Mouse (Mus musculus) heart, adult 10 weeks (tissue): Measurements from ENCODE around the gene Uckl1. TPM values are rescaled to one million over a fixed set of nuclear protein-coding genes. Genes with fewer than 3 reads are reported as not detected.

Source experiments
- polyA plus RNA-seq: library from polyadenylated mRNA; stranded (reverse); fragments of 350-450 nt; fragmentation: Illumina TruSeq; extraction: RNeasy Lipid Tissue Mini Kit (QIAGEN cat#74804); gene quantifications from one replicate; pipeline ENCODE4 v1.2.3, GENCODE M21; 2014; ENCODE audit warnings: low read depth, low replicate concordance

The Uckl1 gene
- polyA plus RNA-seq: 56.3 TPM

DNA sequence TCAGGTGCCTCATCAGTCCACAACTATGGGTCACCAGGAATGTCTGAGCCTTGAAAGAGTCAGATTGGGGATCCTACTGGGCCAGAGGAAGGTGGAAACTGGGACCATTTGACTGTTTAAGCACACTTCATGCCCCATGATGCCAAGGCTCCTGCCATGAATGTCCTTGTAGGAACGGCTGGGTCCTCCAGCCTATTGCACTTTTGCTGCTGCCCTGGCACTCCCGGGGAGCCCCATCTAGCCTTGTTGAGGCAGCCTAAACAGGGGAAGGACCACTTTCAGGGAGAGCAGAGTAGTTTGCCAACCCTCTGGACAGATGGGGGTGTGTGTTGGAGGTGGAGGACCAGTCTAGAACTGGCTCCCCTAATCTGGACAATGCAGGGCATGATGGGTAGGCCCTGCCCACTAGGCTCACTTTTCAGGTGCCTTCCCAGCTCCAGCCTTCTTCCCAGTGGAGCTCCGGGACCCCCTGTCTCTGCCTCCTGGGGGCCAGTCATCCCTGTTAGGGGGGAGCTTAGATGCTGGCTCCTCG is at the start of gene Uckl1:
Uckl1 (minus strand) TSS at position 482 of the 532 bp plus-strand sequence.

DNA sequence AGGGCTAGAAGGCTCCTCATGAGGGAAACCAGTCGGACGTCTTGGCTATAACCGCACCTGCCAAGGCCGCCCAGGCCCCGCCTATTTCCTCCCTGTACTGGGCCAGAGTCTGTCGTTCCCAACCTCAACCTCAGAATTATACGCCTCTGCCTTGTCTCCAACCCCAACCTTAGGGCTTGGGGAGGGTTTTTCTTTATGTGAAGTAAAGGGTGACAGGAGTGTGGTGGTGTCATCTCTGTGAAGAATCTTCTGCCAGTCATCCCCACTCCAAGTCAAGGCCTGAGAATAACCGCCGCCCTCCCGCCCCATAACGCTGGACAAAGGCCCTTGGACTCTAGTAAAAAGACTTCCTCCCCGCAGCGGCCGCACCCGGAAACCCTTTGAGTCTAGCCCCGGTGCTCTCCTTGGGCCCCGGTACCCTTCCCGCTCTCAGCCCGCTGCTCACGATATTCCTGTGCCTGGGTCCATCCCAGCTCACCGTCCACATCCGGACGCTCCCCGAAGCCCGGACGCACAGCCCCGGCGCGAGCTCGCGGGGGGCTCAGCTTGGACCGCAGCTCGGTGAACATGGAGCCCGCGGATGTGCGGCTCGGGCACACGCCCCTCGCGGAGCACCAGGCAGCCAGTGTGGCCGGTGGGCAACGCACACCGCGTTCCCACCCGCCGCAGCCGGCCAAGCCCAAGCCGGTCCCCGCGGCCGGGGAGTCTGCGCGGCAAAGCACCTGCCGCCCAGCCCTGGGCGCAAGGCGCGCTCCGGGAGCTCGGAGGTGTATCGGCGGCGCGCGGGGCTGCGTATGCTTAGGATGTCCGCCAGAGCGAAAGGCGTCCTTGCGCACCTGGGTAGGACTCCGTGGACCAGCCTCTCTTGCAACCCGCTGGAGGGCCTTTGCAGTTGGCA is 14.0 kb upstream of the Uckl1 start, which contains the start of gene Samd10:
Samd10 (minus strand) TSS at position 759 of the 898 bp plus-strand sequence.

DNA sequence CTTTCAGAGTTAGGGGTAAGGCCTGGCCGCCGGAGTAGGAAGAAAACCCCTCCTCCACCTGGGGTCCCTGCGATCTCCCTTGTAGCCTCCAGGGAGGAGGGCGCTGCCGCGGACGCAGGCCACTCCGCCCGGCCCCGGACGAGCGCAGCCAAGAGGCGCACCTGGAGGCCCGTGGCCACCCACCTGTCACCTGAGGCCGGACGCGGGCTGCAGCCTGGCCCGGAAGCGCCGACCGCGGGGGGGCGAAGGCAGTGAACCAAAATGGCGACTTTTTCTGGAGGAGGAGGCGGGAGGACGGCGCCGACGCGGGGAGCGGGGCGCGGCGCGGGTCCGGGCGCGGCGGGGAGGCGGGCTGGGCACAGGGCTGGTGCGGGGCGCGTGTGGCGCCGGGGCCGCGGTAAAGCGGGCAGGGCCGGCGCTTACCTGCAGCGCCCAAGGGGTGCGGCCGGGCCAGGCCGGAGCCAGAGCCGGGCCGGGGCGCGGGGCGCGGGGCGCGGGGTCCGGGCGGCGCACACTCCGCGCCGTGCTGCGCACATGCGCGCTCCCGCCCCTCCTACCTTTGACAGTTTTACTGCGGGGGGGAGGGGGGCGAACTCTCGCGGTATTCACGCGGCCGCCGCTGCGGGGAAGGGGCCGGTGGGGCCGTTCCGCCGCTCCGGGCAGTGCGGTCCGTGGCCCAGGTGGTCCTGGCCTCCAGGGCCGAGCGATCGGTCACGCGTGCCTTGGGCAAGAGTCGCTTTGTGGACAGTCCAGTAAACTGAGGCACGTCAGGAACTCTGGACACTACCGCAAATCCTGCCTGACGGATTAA is 7.7 kb upstream of the Uckl1 start, which contains the start of gene Zfp512b:
Zfp512b (minus strand) TSS at position 573 of the 811 bp plus-strand sequence.

DNA sequence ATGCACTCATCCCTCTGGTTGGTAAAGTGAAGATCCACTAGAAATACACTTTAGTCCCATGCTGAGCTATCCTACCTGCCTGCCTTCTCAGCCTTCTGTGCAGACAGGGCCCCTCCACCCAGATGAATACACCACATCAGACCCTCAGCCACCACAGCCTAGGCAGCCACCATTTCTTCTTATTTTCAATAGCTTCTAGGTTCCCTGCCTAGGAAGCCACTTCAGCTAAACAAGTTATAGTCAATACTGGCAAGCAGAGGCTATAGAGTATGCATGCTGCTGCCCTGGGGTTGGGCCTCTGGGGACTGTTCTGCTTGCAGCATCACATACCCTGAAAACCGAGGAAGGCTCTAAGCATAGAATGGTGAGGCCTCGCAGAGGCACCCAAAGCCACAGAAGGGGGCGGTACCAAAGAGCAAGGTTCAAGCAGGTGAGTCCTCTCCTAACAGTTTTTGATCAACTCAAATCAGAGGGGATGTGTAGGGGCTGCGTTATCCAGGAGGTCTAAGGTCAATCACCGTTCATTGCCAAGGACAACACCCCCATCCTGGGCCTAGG is 6.9 kb upstream of the Uckl1 start, which contains the start of gene Prpf6:
Prpf6 (plus strand) TSS at position 341 of the 558 bp plus-strand sequence.

DNA sequence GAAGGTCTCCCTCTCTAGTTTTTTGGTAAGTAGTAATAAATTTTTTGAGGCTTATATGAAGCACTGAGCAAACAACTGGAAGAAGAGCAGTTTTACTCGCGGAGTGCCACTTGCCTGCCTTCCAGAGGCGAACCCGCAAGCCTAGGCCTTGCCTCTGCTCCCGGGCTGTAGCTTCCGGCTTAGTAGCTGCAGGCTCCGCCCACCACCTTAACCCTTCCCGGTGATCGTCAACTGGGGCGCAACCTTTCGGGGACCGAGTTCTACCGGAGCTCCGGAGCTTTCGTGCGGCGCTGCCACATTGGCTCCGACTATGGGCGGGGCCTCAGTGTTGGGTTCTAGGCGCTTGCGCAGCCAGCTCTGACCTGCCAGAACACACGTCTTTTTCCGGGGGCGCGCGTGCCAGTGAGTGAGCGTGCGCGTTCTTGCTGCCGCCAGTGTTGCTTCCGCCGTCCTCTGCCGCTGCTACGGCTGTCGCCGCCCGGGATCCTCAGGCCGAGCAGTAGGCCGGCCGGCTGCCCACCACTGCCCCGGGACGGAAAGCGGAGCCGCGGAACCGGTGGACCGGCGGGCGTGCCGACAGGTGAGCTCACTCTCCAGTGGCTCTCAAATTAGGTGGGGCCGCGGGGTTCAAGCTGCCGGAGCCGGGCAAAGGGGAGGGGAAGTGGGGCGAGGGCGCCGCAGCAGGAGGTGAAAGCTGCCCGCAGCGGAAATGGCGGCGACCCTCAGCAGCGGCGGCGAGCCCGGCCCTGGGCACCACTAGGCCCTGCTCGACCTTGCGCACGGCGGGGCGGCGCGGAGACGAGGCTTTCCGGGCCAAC is 64.4 kb downstream of the Uckl1 start, which contains the start of gene Dnajc5:
Dnajc5 (plus strand) TSS at position 368 of the 818 bp plus-strand sequence.

Other genes starting within 250 kb of the Uckl1 start
- 30.1 TPM for gene Zgpat, start 220.0 kb downstream of the Uckl1 start, polyA plus RNA-seq
- gene Arfrp1, start 219.5 kb downstream of the Uckl1 start, polyA plus RNA-seq: 76.5 TPM
- gene Lime1, start 204.8 kb downstream of the Uckl1 start, polyA plus RNA-seq: 17.5 TPM
- gene Zbtb46, start 125.5 kb downstream of the Uckl1 start, polyA plus RNA-seq: 9.7 TPM
- not detected for gene Abhd16b, start 91.7 kb downstream of the Uckl1 start, polyA plus RNA-seq
- gene Tpd52l2, start 87.8 kb downstream of the Uckl1 start, polyA plus RNA-seq: 96.1 TPM
- gene Dnajc5, start 64.4 kb downstream of the Uckl1 start, polyA plus RNA-seq: 41.6 TPM
- gene Prpf6, start 7.0 kb upstream of the Uckl1 start, polyA plus RNA-seq: 35.9 TPM
- 17.6 TPM for gene Zfp512b, start 7.9 kb upstream of the Uckl1 start, polyA plus RNA-seq
- gene Samd10, start 14.3 kb upstream of the Uckl1 start, polyA plus RNA-seq: 3.9 TPM
- gene Gm29797, start 72.1 kb upstream of the Uckl1 start, polyA plus RNA-seq: not detected
- 45.6 TPM for gene Sox18, start 86.7 kb upstream of the Uckl1 start, polyA plus RNA-seq
- 10.2 TPM for gene Tcea2, start 95.4 kb upstream of the Uckl1 start, polyA plus RNA-seq
- 11.6 TPM for gene Rgs19, start 109.1 kb upstream of the Uckl1 start, polyA plus RNA-seq
- gene Lkaaear1, start 113.5 kb upstream of the Uckl1 start, polyA plus RNA-seq: not detected
- not detected for gene Oprl1, start 130.1 kb upstream of the Uckl1 start, polyA plus RNA-seq
- gene Myt1, start 178.4 kb upstream of the Uckl1 start, polyA plus RNA-seq: not detected